Mouse (Mus musculus): ENCODE measurements around the gene Tbrg1. TPM values are rescaled to one million over a fixed set of nuclear protein-coding genes. Genes with fewer than 3 reads are reported as not detected.

Tbrg1 gene
- polyA plus RNA-seq, 1 experiment from 2014 or later: 128 TPM

GRCm38 (mm10) chr9:37646246-37646645, 10.9 kb downstream of the Tbrg1 start:
- Histone ChIP-seq H3K4me2 (ENCODE audit: low read depth, low read length, severe bottlenecking) (no peak overlapping the region), H3K9ac (ENCODE audit: low read length) (no peak overlapping the region), H3K27ac (ENCODE audit: low read depth, low read length) (no peak overlapping the region), H3K9me3 (ENCODE audit: control insufficient read depth, low read length) (no peaks in the 10 kb centered on the region), H3K27me3 (ENCODE audit: control insufficient read depth, insufficient read depth, low read length) (no peaks in the 10 kb centered on the region), H3K4me3 (ENCODE audit: low read depth, low read length) (no peak overlapping the region), H3K36me3 (ENCODE audit: control insufficient read depth, insufficient read depth, low read length) (peaks cover 10% of the 10 kb centered on the region; the same call in 1 of the 2 replicates), H3K4me1 (replicated peaks; ENCODE audit: control insufficient read depth, insufficient read depth, low read length) (no peaks in the 10 kb centered on the region)
- DNase-seq (ENCODE audit: low spot score) (no peak), ATAC-seq (replicated peaks; ENCODE audit: low FRiP score) (no peak)
- 89% methylated on average over 3 of the region's 3 CpGs for WGBS

GRCm38 (mm10) chr9:37638721-37639120, 18.4 kb downstream of the Tbrg1 start:
- Histone ChIP-seq H3K36me3 (ENCODE audit: control insufficient read depth, insufficient read depth, low read length) (no peaks in the 10 kb centered on the region), H3K4me1 (replicated peaks; ENCODE audit: control insufficient read depth, insufficient read depth, low read length) (no peaks in the 10 kb centered on the region), H3K4me2 (ENCODE audit: low read depth, low read length, severe bottlenecking) (no peak overlapping the region), H3K27me3 (ENCODE audit: control insufficient read depth, insufficient read depth, low read length) (no peaks in the 10 kb centered on the region), H3K9me3 (ENCODE audit: control insufficient read depth, low read length) (no peaks in the 10 kb centered on the region), H3K9ac (ENCODE audit: low read length) (no peak overlapping the region), H3K4me3 (ENCODE audit: low read depth, low read length) (no peak overlapping the region), H3K27ac (ENCODE audit: low read depth, low read length) (no peak overlapping the region)
- no peak for DNase-seq (ENCODE audit: low spot score)
- WGBS: 81% methylated on average over 3 of the region's 3 CpGs
- no peak for ATAC-seq (replicated peaks; ENCODE audit: low FRiP score)

- 79% methylated on average over 6 of the region's 6 CpGs for WGBS
Observed at GRCm38 (mm10) chr9:37636800-37637542, 20.1 kb downstream of the Tbrg1 start.

GRCm38 (mm10) chr9:37636335-37636734, 20.8 kb downstream of the Tbrg1 start:
- H3K36me3 ChIP-seq (ENCODE audit: control insufficient read depth, insufficient read depth, low read length): no peaks in the 10 kb centered on the region
- WGBS: 17% methylated on average over 7 of the region's 7 CpGs

More at GRCm38 (mm10) chr9:37636800-37637542, 20.1 kb downstream of the Tbrg1 start:
- DNase-seq (ENCODE audit: low spot score) (no peak), ATAC-seq (replicated peaks; ENCODE audit: low FRiP score) (no peak)
- Histone ChIP-seq H3K4me1 (replicated peaks; ENCODE audit: control insufficient read depth, insufficient read depth, low read length) (no peaks in the 10 kb centered on the region), H3K27ac (ENCODE audit: low read depth, low read length) (no peak overlapping the region), H3K4me2 (ENCODE audit: low read depth, low read length, severe bottlenecking) (no peak overlapping the region), H3K9me3 (ENCODE audit: control insufficient read depth, low read length) (no peaks in the 10 kb centered on the region), H3K4me3 (ENCODE audit: low read depth, low read length) (no peak overlapping the region), H3K27me3 (ENCODE audit: control insufficient read depth, insufficient read depth, low read length) (no peaks in the 10 kb centered on the region), H3K36me3 (ENCODE audit: control insufficient read depth, insufficient read depth, low read length) (no peaks in the 10 kb centered on the region), H3K9ac (ENCODE audit: low read length) (no peak overlapping the region)

GRCm38 (mm10) chr9:37634269-37634668, 22.8 kb downstream of the Tbrg1 start:
- no peak overlapping the region for H3K4me3 ChIP-seq (ENCODE audit: low read depth, low read length)
- ATAC-seq (replicated peaks; ENCODE audit: low FRiP score): no peak
- WGBS: 93% methylated on average over 3 of the region's 3 CpGs
- no peak overlapping the region for H3K4me2 ChIP-seq (ENCODE audit: low read depth, low read length, severe bottlenecking)
- H3K27me3 ChIP-seq (ENCODE audit: control insufficient read depth, insufficient read depth, low read length): no peaks in the 10 kb centered on the region
- H3K9me3 ChIP-seq (ENCODE audit: control insufficient read depth, low read length): no peaks in the 10 kb centered on the region
- DNase-seq (ENCODE audit: low spot score): no peak
- H3K9ac ChIP-seq (ENCODE audit: low read length): no peak overlapping the region
- H3K27ac ChIP-seq (ENCODE audit: low read depth, low read length): no peak overlapping the region
- no peaks in the 10 kb centered on the region for H3K36me3 ChIP-seq (ENCODE audit: control insufficient read depth, insufficient read depth, low read length)
- H3K4me1 ChIP-seq (replicated peaks; ENCODE audit: control insufficient read depth, insufficient read depth, low read length): no peaks in the 10 kb centered on the region

More at GRCm38 (mm10) chr9:37636335-37636734, 20.8 kb downstream of the Tbrg1 start:
- H3K27me3 ChIP-seq (ENCODE audit: control insufficient read depth, insufficient read depth, low read length): no peaks in the 10 kb centered on the region
- no peak overlapping the region for H3K9ac ChIP-seq (ENCODE audit: low read length)
- no peak overlapping the region for H3K4me2 ChIP-seq (ENCODE audit: low read depth, low read length, severe bottlenecking)
- peak; percentile 74 for DNase-seq (ENCODE audit: low spot score)
- no peak for ATAC-seq (replicated peaks; ENCODE audit: low FRiP score)
- no peaks in the 10 kb centered on the region for H3K9me3 ChIP-seq (ENCODE audit: control insufficient read depth, low read length)
- no peak overlapping the region for H3K27ac ChIP-seq (ENCODE audit: low read depth, low read length)
- no peaks in the 10 kb centered on the region for H3K4me1 ChIP-seq (replicated peaks; ENCODE audit: control insufficient read depth, insufficient read depth, low read length)
- H3K4me3 ChIP-seq (ENCODE audit: low read depth, low read length): no peak overlapping the region

GRCm38 (mm10) chr9:37632305-37632704, 24.8 kb downstream of the Tbrg1 start:
- Histone ChIP-seq H3K27me3 (ENCODE audit: control insufficient read depth, insufficient read depth, low read length) (no peaks in the 10 kb centered on the region), H3K27ac (ENCODE audit: low read depth, low read length) (no peak overlapping the region), H3K36me3 (ENCODE audit: control insufficient read depth, insufficient read depth, low read length) (no peaks in the 10 kb centered on the region), H3K4me2 (ENCODE audit: low read depth, low read length, severe bottlenecking) (no peak overlapping the region), H3K4me1 (replicated peaks; ENCODE audit: control insufficient read depth, insufficient read depth, low read length) (peaks cover 2% of the 10 kb centered on the region; the same call in 1 of the 2 replicates), H3K4me3 (ENCODE audit: low read depth, low read length) (no peak overlapping the region), H3K9me3 (ENCODE audit: control insufficient read depth, low read length) (no peaks in the 10 kb centered on the region), H3K9ac (ENCODE audit: low read length) (no peak overlapping the region)
- ATAC-seq (replicated peaks; ENCODE audit: low FRiP score) (no peak), DNase-seq (ENCODE audit: low spot score) (no peak)
- 88% methylated on average over 2 of the region's 2 CpGs for WGBS

GRCm38 (mm10) chr9:37629941-37630340, 27.2 kb downstream of the Tbrg1 start:
- H3K9me3 ChIP-seq (ENCODE audit: control insufficient read depth, low read length): no peaks in the 10 kb centered on the region
- H3K4me2 ChIP-seq (ENCODE audit: low read depth, low read length, severe bottlenecking): no peak overlapping the region
- H3K27ac ChIP-seq (ENCODE audit: low read depth, low read length): no peak overlapping the region
- peaks cover 6% of the 10 kb centered on the region for H3K4me1 ChIP-seq (replicated peaks; ENCODE audit: control insufficient read depth, insufficient read depth, low read length)
- H3K27me3 ChIP-seq (ENCODE audit: control insufficient read depth, insufficient read depth, low read length): no peaks in the 10 kb centered on the region
- DNase-seq (ENCODE audit: low spot score): no peak
- no peak overlapping the region for H3K4me3 ChIP-seq (ENCODE audit: low read depth, low read length)
- no peak for ATAC-seq (replicated peaks; ENCODE audit: low FRiP score)
- no peak overlapping the region for H3K9ac ChIP-seq (ENCODE audit: low read length)
- H3K36me3 ChIP-seq (ENCODE audit: control insufficient read depth, insufficient read depth, low read length): no peaks in the 10 kb centered on the region
- WGBS: 94% methylated on average over 2 of the region's 2 CpGs

GRCm38 (mm10) chr9:37628581-37628980, 28.5 kb downstream of the Tbrg1 start:
- DNase-seq (ENCODE audit: low spot score) (no peak), ATAC-seq (replicated peaks; ENCODE audit: low FRiP score) (no peak)
- H3K27ac ChIP-seq (ENCODE audit: low read depth, low read length): no peak overlapping the region
- H3K27me3 ChIP-seq (ENCODE audit: control insufficient read depth, insufficient read depth, low read length): no peaks in the 10 kb centered on the region
- 39% methylated on average over 4 of the region's 4 CpGs for WGBS
- H3K9ac ChIP-seq (ENCODE audit: low read length): no peak overlapping the region
- no peaks in the 10 kb centered on the region for H3K36me3 ChIP-seq (ENCODE audit: control insufficient read depth, insufficient read depth, low read length)
- H3K4me2 ChIP-seq (ENCODE audit: low read depth, low read length, severe bottlenecking): no peak overlapping the region
- H3K4me1 ChIP-seq (replicated peaks; ENCODE audit: control insufficient read depth, insufficient read depth, low read length): peaks cover 6% of the 10 kb centered on the region
- no peaks in the 10 kb centered on the region for H3K9me3 ChIP-seq (ENCODE audit: control insufficient read depth, low read length)
- H3K4me3 ChIP-seq (ENCODE audit: low read depth, low read length): no peak overlapping the region

GRCm38 (mm10) chr9:37627263-37627662, 29.8 kb downstream of the Tbrg1 start:
- Histone ChIP-seq H3K9ac (ENCODE audit: low read length) (no peak overlapping the region), H3K36me3 (ENCODE audit: control insufficient read depth, insufficient read depth, low read length) (no peaks in the 10 kb centered on the region), H3K4me2 (ENCODE audit: low read depth, low read length, severe bottlenecking) (no peak overlapping the region), H3K27ac (ENCODE audit: low read depth, low read length) (no peak overlapping the region), H3K4me1 (replicated peaks; ENCODE audit: control insufficient read depth, insufficient read depth, low read length) (peaks cover 6% of the 10 kb centered on the region), H3K27me3 (ENCODE audit: control insufficient read depth, insufficient read depth, low read length) (no peaks in the 10 kb centered on the region), H3K9me3 (ENCODE audit: control insufficient read depth, low read length) (no peaks in the 10 kb centered on the region), H3K4me3 (ENCODE audit: low read depth, low read length) (no peak overlapping the region)
- WGBS: 96% methylated on average over 1 of the region's 1 CpGs
- ATAC-seq (replicated peaks; ENCODE audit: low FRiP score) (no peak), DNase-seq (ENCODE audit: low spot score) (no peak)
